Mouse (Mus musculus) hindbrain, embryonic 11.5 days (tissue): ENCODE measurements around the gene Mark1. TPM values are rescaled to one million over a fixed set of nuclear protein-coding genes. Genes with fewer than 3 reads are reported as not detected.

ENCODE experiments used
- ATAC-seq: fragments of 200-750 bp; cut with Nextera tagmentation; 2 replicates; pipeline ENCODE4 v1.8.0; 2017; ENCODE audit warnings: mild to moderate bottlenecking, moderate TSS enrichment, moderate library complexity; ENCODE audit not compliant: low FRiP score
- DNase-seq: peaks from one replicate; pipeline ENCODE4 v3.0.0-alpha.2; 2015; ENCODE audit warnings: low spot score
- H3K27ac ChIP-seq: fragments of 300-500 bp; sonication (generic); 2 replicates; pipeline ENCODE4 v1.5.1; 2014; ENCODE audit warnings: mild to moderate bottlenecking, low read depth, low read length
- H3K27me3 ChIP-seq: fragments of 300-500 bp; sonication (generic); 2 replicates; pipeline ENCODE4 v1.6.1; 2014; ENCODE audit warnings: mild to moderate bottlenecking, low read length, moderate library complexity, mixed read lengths; ENCODE audit not compliant: control insufficient read depth, insufficient read depth
- H3K36me3 ChIP-seq: fragments of 300-500 bp; sonication (generic); 2 replicates; pipeline ENCODE4 v1.6.1; 2014; ENCODE audit warnings: mild to moderate bottlenecking, low read length, moderate library complexity, mixed read lengths; ENCODE audit not compliant: control insufficient read depth, insufficient read depth
- H3K4me1 ChIP-seq: fragments of 300-500 bp; sonication (generic); replicated peaks from 2 replicates; pipeline ENCODE4 v1.6.1; 2014; ENCODE audit warnings: low read length, mixed read lengths; ENCODE audit not compliant: control insufficient read depth, insufficient read depth
- H3K4me2 ChIP-seq: fragments of 300-500 bp; sonication (generic); replicated peaks from 2 replicates; pipeline ENCODE4 v1.6.1; 2014; ENCODE audit warnings: mild to moderate bottlenecking, low read depth, low read length
- H3K4me3 ChIP-seq: fragments of 300-500 bp; sonication (generic); 2 replicates; pipeline ENCODE4 v1.5.1; 2014; ENCODE audit warnings: low read depth, low read length
- H3K9ac ChIP-seq: fragments of 300-500 bp; sonication (generic); 2 replicates; pipeline ENCODE4 v1.6.1; 2014; ENCODE audit warnings: low read depth, low read length
- H3K9me3 ChIP-seq: fragments of 300-500 bp; sonication (generic); 2 replicates; pipeline ENCODE4 v1.6.1; 2016; ENCODE audit warnings: low read length; ENCODE audit not compliant: control insufficient read depth
- WGBS: fragments of 180-500 bp; shearing (Covaris S2); extraction: QIAGEN DNeasy Blood & Tissue Kit; methylation state at CpG from one replicate; pipeline ENCODE4 v1.1.7; 2014; 5-methylcytosine and 5-hydroxymethylcytosine counted together
- polyA plus RNA-seq: library from polyadenylated mRNA; unstranded; fragments of >200 nt; fragmentation: Nextera tagmentation; extraction: Ambion mirVana; gene quantifications from 2 replicates; pipeline ENCODE4 v1.2.1, GENCODE M21; 2014

Mark1 gene
- polyA plus RNA-seq, 1 experiment from 2014 or later: 6.7 TPM

DNA sequence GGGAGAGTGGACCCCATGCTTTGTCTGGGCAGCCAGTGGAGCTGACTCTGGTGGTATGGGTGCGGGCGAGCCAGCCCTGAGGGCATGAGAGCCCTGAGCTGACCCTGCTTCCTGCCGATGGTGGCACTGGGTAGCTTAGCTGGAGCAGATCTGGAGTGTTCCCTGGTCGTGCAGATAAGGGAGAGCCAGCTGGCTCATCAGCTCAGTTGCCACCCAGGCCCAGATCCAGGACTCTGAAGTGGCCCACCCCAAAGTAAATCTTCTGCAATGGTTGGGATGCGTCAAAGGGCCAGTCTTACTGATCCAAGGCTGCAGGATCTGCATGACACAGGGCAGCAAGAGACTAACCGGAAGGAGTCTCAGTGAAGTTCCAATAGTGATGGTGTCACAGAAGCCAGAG is 109.9 kb downstream of the Mark1 start:
- Histone ChIP-seq H3K36me3 (no peaks in the 10 kb centered on the region), H3K9me3 (no peaks in the 10 kb centered on the region), H3K4me2 (no peak overlapping the region), H3K4me3 (no peak overlapping the region), H3K27ac (no peak overlapping the region), H3K27me3 (no peaks in the 10 kb centered on the region), H3K4me1 (no peaks in the 10 kb centered on the region), H3K9ac (no peak overlapping the region)
- DNase-seq: no peak
- ATAC-seq: no peak
- 87% methylated on average over 6 of the region's 6 CpGs for WGBS

DNA sequence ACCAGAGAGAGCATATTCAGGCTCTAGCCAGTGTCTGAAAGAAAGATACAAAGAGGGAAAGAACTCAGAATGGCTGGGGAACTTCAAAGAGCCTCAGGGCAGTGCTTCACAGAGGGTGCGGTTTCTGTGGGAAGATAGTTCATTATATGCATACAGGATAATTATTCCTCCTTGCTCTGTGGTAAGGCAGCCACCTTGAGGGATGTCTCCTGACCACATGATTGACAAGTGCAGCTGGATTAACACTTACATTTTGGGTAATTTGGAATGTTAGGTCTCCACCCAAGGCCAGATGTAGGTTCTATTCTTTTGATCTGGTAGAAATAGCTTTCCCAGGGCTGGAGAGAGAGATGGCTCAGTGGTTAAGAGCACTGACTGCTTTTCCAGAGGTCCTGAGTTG is 113.2 kb downstream of the Mark1 start:
- ATAC-seq (no peak), DNase-seq (no peak)
- Histone ChIP-seq H3K4me3 (no peak overlapping the region), H3K27ac (no peak overlapping the region), H3K27me3 (peaks cover 26% of the 10 kb centered on the region), H3K4me2 (no peak overlapping the region), H3K9me3 (no peaks in the 10 kb centered on the region), H3K4me1 (peaks cover 7% of the 10 kb centered on the region), H3K36me3 (no peaks in the 10 kb centered on the region), H3K9ac (no peak overlapping the region)
- WGBS: 61% methylated on average over 1 of the region's 1 CpGs

DNA sequence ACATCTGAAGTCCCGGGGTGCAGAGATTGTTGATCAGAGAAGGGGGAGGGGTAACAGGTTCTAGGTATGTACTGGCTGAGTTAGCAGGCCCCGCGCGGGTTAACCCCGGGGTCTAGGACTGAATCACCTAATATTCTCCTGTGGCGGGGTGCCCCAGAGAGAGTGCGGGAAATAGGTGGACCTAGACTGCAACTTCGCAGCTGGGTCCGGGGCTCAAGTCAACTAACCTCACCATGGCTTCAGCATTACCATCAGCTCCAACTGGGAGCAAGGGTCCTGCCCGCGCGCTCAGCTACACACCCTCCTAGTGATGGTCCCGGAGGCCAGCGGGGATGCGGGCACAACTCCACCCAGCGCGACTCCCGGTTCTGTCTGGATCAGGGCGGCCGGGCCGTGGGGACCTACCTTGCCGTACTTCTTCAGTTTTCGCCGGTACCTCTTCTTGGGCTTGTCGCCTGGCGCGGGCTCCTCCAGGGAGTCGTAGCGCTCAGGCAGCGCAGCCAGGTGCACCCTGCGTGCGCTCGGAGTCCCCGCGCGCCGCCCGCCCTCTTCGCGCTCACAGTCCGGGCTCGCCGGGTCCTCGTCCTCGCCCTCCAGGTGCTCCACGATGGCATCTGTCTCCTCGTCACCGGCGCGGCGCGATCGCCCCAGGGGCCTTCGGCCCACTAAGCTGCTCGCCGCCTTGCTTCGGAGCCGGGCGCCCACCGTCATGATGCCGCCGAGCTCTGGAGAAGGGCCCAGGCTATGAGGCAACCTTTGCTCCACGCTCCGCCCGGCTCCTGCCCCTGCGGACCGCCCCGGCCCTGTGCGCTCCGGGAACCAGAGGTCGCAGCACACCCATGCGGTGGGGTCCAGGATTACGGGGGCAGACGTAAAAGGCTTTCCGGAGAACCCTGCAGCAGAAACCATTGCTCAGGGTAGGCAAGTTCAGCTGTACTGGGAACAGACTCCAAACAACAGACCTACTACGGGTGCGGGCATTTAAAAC is 116.8 kb downstream of the Mark1 start, which contains the start of gene C130074G19Rik:
C130074G19Rik (minus strand) TSS at position 938 of the 988 bp plus-strand sequence.
- Histone ChIP-seq H3K4me3 (peak within 1 kb of the TSS; percentile 31), H3K4me2 (peak within 1 kb of the TSS; percentile 86), H3K4me1 (peaks cover 7% of the 10 kb centered on the region), H3K36me3 (no peaks in the 10 kb centered on the region), H3K9me3 (no peaks in the 10 kb centered on the region), H3K27me3 (peaks cover 28% of the 10 kb centered on the region), H3K9ac (peak within 1 kb of the TSS; percentile 34; the same call in 1 of the 2 replicates), H3K27ac (no peak within 1 kb of the TSS)
- WGBS: 2% methylated on average over 77 of the region's 77 CpGs
- DNase-seq (peak; percentile 56), ATAC-seq (peak; percentile 68)

DNA sequence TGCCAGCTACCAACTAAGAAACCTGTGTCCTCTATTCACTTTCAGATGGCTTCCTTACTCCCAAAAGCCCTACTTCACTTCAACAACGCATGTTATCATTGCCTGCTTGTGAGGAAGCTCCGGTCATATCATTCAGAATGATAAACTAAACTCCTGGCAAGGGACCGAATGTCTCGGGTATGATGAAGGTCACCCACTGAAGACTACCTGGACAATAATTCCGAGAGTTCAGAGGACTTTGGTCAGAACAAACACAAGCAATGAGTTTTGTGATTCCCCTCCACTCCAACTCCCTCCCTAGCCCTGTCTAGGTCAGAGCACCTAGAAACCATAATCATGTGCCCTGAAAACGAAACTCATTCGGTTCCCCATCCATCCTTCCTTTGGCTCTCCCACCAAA is 117.5 kb downstream of the Mark1 start:
- Histone ChIP-seq H3K9me3 (no peaks in the 10 kb centered on the region), H3K4me2 (no peak overlapping the region), H3K4me1 (peaks cover 7% of the 10 kb centered on the region), H3K36me3 (no peaks in the 10 kb centered on the region), H3K9ac (no peak overlapping the region), H3K4me3 (no peak overlapping the region), H3K27ac (no peak overlapping the region), H3K27me3 (peaks cover 28% of the 10 kb centered on the region)
- 67% methylated on average over 7 of the region's 7 CpGs for WGBS
- ATAC-seq (no peak), DNase-seq (no peak)

DNA sequence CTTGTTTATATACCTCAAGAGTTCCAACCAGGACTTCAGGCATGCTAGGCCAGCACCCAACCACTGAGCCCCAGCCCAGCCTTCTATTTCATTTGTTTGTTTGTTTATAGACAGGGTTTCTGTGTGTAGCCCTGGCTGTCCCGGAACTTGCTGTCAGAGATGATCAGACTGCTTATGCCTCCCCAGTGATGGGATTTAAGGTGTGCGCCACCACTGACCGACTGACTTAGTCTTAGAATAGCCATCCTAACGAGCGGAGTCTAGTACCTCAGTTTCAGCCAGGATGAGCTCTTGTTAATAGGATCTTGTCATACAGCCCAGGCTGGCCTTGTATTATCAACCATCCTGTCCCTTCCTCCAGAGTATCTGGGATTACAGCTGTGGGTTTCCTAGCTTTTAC is 118.2 kb downstream of the Mark1 start:
- no peaks in the 10 kb centered on the region for H3K9me3 ChIP-seq
- H3K36me3 ChIP-seq: no peaks in the 10 kb centered on the region
- H3K4me2 ChIP-seq: no peak overlapping the region
- no peak overlapping the region for H3K4me3 ChIP-seq
- peaks cover 7% of the 10 kb centered on the region for H3K4me1 ChIP-seq
- no peak overlapping the region for H3K9ac ChIP-seq
- DNase-seq: no peak
- 87% methylated on average over 5 of the region's 5 CpGs for WGBS
- H3K27ac ChIP-seq: no peak overlapping the region
- no peak for ATAC-seq
- peaks cover 28% of the 10 kb centered on the region for H3K27me3 ChIP-seq

DNA sequence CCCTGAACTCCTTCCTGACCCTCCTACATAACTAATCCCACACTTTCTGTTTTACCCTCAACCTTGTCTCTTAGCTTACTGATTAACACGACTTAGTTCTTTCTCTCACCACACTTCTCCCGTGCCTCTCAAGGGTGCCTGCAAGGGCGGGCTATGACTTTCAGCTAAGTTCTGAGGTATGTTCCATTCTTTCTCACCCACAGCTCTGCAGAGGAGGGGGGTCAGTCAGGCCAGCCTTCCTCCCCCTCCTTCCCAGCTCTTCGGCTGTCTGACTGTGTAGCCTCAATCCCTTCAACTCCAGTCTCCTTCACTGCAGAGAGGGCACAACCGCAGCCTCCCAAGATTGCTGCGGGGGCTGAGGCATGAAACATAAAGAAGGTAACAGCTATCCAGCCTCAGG is 120.5 kb downstream of the Mark1 start:
- Histone ChIP-seq H3K4me3 (no peak overlapping the region), H3K27ac (no peak overlapping the region), H3K9me3 (no peaks in the 10 kb centered on the region), H3K4me1 (peaks cover 7% of the 10 kb centered on the region), H3K27me3 (peaks cover 26% of the 10 kb centered on the region), H3K4me2 (no peak overlapping the region), H3K9ac (no peak overlapping the region), H3K36me3 (no peaks in the 10 kb centered on the region)
- DNase-seq (no peak), ATAC-seq (no peak)
- 75% methylated on average over 6 of the region's 6 CpGs for WGBS

DNA sequence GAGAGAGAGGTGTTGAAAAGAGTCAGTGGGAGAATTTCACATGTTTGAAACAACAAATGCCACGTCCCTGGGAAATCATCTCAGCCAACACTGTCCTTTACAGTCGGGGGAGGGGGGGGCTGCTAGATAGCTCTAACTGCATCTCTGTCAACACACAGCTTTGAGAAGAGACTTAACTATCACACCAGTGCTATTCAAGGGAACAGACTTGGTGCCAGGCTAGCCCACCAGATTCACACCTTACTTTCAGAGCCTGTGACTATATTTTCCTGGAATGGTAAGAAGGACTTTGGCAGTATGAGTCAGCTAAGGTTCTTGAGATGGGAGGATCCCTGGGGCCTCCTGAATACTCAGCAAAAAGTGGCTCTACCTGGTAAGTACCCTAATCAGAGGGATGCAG is 122.1 kb downstream of the Mark1 start:
- ATAC-seq (no peak), DNase-seq (no peak)
- Histone ChIP-seq H3K9ac (no peak overlapping the region), H3K4me2 (no peak overlapping the region), H3K36me3 (no peaks in the 10 kb centered on the region), H3K9me3 (no peaks in the 10 kb centered on the region), H3K27ac (no peak overlapping the region), H3K4me1 (no peaks in the 10 kb centered on the region; the same call in 1 of the 2 replicates), H3K4me3 (no peak overlapping the region), H3K27me3 (peaks cover 12% of the 10 kb centered on the region)
- WGBS: 76% methylated on average over 2 of the region's 2 CpGs

DNA sequence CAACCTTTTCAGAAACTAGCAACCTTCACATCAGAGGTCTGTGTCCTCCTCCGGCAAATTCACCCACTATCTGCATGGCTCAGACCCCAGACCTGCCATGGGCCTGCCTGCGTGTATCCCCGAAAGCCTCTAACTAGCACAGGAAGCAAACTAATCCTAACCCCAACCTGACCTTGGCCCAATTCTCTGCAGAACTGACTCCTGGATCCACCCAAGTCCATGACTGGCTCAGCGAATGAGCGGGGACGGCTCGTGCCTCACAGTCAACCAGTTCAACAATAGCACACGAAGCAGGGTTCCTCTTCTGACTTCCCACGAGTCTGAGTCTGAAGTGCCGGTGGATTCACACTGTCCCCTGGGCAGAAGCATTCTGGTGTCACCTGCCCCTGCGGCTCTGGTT is 125.5 kb downstream of the Mark1 start:
- Histone ChIP-seq H3K4me3 (no peak overlapping the region), H3K27me3 (no peaks in the 10 kb centered on the region), H3K4me1 (no peaks in the 10 kb centered on the region), H3K27ac (no peak overlapping the region), H3K4me2 (no peak overlapping the region), H3K36me3 (no peaks in the 10 kb centered on the region), H3K9ac (no peak overlapping the region), H3K9me3 (no peaks in the 10 kb centered on the region)
- DNase-seq: no peak
- 81% methylated on average over 11 of the region's 11 CpGs for WGBS
- no peak for ATAC-seq
